Mouse (Mus musculus): ENCODE results near the gene B3gnt5. TPM values are rescaled to one million over a fixed set of nuclear protein-coding genes. Genes with fewer than 3 reads are reported as not detected.

Gene B3gnt5
- total and polyA plus RNA-seq, 3 experiments = not detected

Other genes with a start within 250 kb of the B3gnt5 start
- gene Olfr167, start 237.9 kb upstream of the B3gnt5 start, total RNA-seq (2012; rRNA removed) = not detected in 2 replicates
- gene Olfr167, start 237.9 kb upstream of the B3gnt5 start, polyA plus RNA-seq (2012; ENCODE audit: insufficient read depth in 1 of 2, insufficient read length in 2 of 2, low read depth in 1 of 2, low replicate concordance in 2 of 2, missing spikeins in 1 of 2) = not detected
- gene Olfr168, start 224.7 kb upstream of the B3gnt5 start, total RNA-seq (2012; rRNA removed) = not detected in 2 replicates
- not detected for gene Olfr168, start 224.7 kb upstream of the B3gnt5 start, polyA plus RNA-seq (2012; ENCODE audit: insufficient read depth in 1 of 2, insufficient read length in 2 of 2, low read depth in 1 of 2, low replicate concordance in 2 of 2, missing spikeins in 1 of 2)
- not detected in 2 replicates for gene Olfr169, start 188.4 kb upstream of the B3gnt5 start, total RNA-seq (2012; rRNA removed)
- not detected for gene Olfr169, start 188.4 kb upstream of the B3gnt5 start, polyA plus RNA-seq (2012; ENCODE audit: insufficient read depth in 1 of 2, insufficient read length in 2 of 2, low read depth in 1 of 2, low replicate concordance in 2 of 2, missing spikeins in 1 of 2)
- gene Olfr170, start 148.3 kb upstream of the B3gnt5 start, total RNA-seq (2012; rRNA removed) = not detected in 2 replicates
- not detected for gene Olfr170, start 148.3 kb upstream of the B3gnt5 start, polyA plus RNA-seq (2012; ENCODE audit: insufficient read depth in 1 of 2, insufficient read length in 2 of 2, low read depth in 1 of 2, low replicate concordance in 2 of 2, missing spikeins in 1 of 2)
- not detected in 2 replicates for gene Olfr171, start 130.3 kb upstream of the B3gnt5 start, total RNA-seq (2012; rRNA removed)
- gene Olfr171, start 130.3 kb upstream of the B3gnt5 start, polyA plus RNA-seq (2012; ENCODE audit: insufficient read depth in 1 of 2, insufficient read length in 2 of 2, low read depth in 1 of 2, low replicate concordance in 2 of 2, missing spikeins in 1 of 2) = not detected
- gene Lamp3, start 53.8 kb upstream of the B3gnt5 start, total RNA-seq (2012; rRNA removed) = not detected in 2 replicates
- under 1 TPM in 1 of 2 experiments, not detected in 1; 0.08 TPM for gene Lamp3, start 53.8 kb upstream of the B3gnt5 start, polyA plus RNA-seq (2012; ENCODE audit: insufficient read depth in 1 of 2, insufficient read length in 2 of 2, low read depth in 1 of 2, low replicate concordance in 2 of 2, missing spikeins in 1 of 2)
- 4.8 and 11.8 TPM in 2 replicates for gene Klhl6, start 222.8 kb downstream of the B3gnt5 start, total RNA-seq (2012; rRNA removed)
- gene Klhl6, start 222.8 kb downstream of the B3gnt5 start, polyA plus RNA-seq (2012; ENCODE audit: insufficient read depth in 1 of 2, insufficient read length in 2 of 2, low read depth in 1 of 2, low replicate concordance in 2 of 2, missing spikeins in 1 of 2) = 1 to 10 TPM in 1 of 2 experiments, not detected in 1; 6.9 TPM

Data from MEL (cell line).